Mouse (Mus musculus): ENCODE measurements around the gene Klrb1a. TPM values are rescaled to one million over a fixed set of nuclear protein-coding genes. Genes with fewer than 3 reads are reported as not detected.
A peak's percentile ranks its signal among the peaks of the same experiment; 100 is the strongest.

Klrb1a gene
- total RNA-seq, 4 experiments from 2014 or later = not detected

DNA sequence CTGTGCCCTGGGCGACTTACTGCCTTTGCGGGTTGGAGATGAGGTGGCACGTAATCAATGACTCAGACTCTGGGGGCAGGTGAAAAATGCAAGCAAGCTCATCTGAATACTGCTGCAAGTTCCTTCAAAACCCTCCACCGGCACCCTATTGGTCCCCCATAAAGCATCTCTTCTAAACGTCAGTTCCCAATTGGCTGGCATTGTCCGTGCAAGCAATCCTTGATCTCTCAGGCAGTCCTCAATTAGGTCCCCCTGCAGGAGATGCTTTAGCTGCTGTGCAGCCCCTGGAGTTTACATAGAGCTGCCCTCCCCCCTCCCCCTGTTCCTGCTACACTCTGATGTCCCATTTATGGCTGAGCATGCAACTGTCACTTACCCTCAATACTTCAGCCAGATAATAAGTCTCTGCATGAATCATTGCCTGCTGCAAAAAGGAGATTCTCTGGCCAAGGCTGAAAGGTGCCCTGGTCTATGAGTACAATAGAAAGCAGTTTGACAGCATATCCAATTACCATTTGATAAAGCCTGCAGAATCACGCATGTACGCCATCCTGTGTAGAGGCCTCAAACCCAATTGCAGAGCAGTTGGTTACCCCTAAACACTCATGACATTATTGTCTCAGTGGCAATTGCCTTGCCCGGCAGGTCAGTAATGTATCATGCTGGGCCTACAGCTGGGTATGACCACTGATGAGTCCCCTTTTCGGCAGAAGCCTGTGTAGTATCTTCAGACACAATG lies 20.7 kb downstream of the Klrb1a start:
- no peak for DNase-seq (ENCODE audit: low spot score in 2 of 2)

DNA sequence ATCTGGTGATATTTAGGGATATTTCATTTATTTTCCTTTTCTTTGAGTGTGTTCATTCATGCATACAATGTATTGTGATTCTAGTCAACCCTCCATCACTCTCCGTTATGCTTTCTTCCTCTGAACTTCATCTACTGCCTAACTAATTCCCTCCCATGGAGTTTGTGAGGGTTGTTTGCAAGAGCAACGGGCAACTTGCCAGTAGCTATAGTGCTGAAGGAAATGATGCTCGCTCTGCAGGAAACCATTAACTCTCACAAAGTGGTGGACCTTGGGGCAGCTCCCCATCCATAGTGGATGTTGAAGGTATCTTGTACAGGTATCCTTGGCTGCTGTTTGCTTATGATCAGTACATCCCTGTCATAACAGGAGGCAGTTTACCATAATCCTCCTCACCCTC lies 21.3 kb downstream of the Klrb1a start:
- no peak for DNase-seq (ENCODE audit: low spot score in 2 of 2)

DNA sequence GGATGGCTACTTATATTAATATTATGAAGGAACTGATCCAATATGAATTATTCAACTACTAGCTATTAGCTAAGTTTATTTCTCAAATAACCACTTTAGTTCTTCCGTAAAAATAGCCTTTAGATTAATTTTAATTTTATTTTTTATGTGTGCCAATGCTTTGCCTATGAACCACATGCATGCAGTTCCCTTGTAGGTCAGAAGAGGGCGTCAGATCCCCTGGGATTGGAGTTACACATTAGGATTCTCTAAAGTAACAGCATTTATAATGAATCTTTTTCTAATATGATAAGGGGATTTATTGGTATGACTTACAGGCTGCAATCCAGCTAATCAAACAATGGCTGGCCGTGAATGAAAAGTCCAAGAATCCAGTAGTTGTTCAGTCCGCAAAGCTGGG lies 23.8 kb downstream of the Klrb1a start:
- DNase-seq (ENCODE audit: low spot score in 2 of 2) = no peak

DNA sequence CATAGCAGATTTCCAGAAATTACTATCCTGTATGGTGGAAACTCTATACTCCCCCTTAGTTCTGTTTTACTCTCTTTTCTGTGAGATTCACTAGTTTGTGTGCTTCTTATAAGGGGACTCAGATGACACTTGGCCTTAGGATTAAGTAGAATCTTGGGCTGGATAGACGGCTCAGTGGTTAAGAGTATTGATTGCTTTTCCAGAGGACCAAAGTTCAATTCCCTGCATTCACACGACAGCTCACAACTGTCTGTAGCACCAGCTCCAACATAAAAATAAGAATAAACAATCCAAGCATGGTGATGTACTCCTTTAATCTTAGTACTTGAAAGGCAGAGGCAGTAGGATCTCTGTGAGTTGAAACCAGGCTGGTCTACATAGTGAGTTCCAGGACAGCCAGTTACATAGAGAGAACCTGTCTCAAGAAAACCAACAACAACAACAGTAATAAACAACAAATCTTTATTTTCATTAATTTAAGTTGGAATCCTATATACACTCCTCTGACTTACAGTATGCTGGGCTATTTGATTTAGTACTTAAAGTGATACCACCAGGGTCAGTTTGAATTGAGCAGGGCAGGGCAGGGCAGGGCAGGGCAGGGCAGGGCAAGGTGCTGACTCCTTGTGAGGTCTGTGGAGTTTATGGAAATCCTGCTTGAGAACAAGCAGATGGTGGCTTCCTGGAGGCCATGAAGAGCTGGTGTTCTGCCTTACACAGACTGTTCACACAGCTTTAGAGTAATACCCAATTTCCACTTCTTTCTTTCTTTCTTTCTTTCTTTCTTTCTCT lies 24.9 kb downstream of the Klrb1a start:
- DNase-seq (ENCODE audit: low spot score in 2 of 2) = no peak

DNA sequence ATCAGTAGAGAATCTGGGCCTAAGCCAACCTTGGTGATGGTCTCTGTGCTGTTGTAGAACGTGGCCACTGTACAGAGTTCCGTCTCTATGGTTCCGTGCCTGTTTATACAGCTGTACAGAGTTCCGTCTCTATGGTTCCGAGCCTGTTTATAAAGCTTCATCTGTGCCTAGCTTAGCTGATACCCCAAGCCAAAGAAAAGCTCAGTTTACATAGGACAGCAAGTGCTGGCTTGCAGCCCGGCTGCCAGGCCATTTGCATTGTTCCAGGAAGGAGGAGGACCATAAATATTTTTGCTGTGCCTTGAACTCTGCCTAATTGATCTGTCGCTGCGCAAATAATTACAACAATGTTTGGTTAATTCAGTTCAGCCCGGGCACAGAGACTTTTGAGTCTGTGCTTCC lies 26.2 kb downstream of the Klrb1a start:
- peak; percentile 50 to 63 for DNase-seq (ENCODE audit: low spot score in 2 of 2)

DNA sequence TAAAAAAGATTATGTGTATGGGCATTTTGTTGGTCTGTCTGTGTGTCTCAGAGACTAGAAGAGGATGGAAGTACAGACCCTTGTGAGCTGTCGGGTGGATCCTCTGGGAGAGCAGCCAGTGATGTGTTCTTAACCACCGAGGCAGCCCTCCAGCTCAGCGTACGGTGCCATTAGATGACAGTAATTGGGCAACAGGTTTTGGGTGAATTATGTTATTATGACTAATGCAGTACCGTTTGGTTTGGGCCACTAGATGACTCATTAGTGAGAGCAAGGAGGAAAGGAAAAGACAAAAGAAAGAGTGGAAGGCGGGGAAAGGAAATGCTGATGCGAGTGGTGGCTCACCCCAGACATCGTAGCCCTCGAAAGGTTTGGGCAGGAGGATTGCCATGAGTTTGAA lies 28.7 kb downstream of the Klrb1a start:
- no peak for DNase-seq (ENCODE audit: low spot score in 2 of 2)

DNA sequence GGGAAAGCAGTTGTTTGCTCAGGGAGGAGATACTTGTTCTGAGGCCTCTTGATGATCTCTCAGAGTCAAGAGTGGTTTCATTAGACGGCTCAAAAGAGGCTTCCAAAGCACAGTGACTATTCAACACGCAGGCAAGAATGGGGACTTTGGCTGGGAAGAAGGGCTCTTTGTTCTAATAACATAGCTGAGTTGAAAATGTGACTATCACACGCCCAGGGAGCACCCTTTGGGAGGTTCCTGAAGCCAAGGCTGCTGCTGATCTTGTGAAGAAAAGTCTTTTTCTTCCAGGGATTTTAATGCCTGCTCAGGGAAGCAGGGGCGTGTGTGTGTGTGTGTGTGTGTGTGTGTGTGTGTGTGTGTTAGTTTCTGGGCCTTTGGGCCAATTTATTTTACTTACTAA lies 33.9 kb downstream of the Klrb1a start:
- no peak for DNase-seq (ENCODE audit: low spot score in 2 of 2)

DNA sequence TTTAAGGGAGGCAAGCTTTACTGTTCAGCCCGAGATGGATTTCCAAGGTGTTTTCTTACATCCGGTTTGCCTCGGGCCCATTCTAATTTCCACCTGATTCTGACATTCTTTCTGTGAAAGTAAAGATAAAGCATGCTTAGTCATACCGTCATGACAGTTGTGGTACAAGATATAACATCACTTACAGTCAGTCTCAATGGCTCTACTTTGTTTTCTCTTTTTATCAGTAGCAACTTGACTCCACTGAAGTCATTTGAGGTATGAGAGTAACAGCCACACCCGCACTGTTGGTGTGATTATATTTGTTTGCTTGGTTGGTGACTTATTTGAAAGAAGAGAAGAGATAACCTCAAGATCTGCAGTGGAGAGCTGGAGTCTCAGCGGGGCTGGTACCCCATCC lies 35.7 kb downstream of the Klrb1a start:
- no peak for DNase-seq (ENCODE audit: low spot score in 2 of 2)

DNA sequence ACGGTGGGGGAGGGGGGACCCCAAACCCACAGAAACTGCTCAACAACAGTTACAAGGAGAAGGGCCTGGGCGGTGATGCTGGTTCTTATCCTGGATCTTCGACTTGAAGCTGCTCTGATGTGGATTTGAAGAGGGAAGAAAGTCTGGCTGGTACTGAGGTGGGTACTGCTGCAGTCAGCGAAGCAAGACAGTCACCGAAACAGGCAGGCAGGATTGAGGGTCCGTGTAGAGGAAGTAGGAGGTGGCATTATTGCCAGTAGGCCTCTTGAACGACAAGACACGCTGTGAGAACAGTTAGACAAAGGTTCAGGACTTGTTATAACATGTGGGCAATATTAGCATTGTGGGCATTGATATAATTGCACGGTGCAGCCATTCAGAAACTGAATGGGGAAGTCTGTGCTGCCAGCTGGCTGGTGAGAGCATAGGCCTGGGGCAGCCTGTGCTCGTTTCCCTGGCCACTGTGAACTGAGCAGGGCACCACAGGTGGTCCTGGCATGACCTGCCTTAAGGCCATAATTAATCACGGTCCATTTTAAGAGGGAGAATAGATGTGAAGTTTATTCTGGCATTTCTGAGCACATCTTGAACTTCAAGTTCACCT lies 37.6 kb downstream of the Klrb1a start:
- no peak for DNase-seq (ENCODE audit: low spot score in 2 of 2)

DNA sequence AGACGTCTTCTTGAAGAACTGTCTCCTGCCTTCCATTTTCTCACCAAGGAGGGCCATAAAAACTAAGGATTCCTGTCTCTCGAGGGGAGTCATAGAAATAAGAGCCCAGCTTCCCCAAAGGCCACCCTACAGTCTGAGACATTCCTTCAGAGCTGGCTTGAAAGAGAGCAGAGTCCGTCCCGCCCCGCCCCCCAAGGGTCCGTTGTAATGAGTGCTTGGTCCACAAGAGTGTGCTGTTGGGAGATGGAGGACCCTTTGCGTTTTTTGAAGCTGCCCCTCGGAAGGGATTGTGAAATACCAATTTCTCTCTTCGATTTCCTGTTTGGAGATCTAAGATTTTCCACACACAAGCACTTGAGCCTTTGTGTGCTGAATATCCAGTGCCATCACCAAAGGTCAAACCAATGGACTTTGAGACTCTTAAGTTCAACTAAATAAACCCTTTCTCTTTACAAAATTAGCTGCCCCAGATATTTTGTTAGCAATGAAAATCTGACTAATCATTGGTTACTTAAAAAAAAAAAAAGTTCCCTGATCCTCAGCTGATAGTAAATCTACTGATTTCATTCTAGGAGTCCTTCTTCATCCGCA lies 39.2 kb downstream of the Klrb1a start:
- no peak for DNase-seq (ENCODE audit: low spot score in 2 of 2)

DNA sequence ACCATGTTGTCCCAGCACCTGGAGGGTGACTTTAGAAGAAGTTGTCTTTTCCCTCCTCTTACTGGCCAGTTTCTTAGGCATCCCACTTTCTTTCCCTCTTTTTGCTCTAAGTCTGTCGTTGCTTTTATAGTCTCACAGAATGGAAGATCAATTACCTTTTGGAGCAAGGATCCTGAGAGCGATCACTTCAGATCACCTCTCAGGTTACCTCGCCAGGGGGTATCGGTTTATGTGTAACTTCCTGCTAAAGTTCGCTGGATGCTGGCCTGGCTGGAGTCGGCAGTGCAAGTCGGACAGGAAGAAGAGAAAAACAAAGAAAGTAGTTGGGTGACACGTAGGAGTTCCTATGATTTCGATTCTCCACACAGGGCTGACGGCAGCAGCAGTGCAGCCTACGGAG lies 41.8 kb downstream of the Klrb1a start, which contains the start of gene A2ml1:
TSS of gene A2ml1 (minus strand) at position 101 of the 400 bp plus-strand sequence.
- no peak for DNase-seq (ENCODE audit: low spot score in 2 of 2)

DNA sequence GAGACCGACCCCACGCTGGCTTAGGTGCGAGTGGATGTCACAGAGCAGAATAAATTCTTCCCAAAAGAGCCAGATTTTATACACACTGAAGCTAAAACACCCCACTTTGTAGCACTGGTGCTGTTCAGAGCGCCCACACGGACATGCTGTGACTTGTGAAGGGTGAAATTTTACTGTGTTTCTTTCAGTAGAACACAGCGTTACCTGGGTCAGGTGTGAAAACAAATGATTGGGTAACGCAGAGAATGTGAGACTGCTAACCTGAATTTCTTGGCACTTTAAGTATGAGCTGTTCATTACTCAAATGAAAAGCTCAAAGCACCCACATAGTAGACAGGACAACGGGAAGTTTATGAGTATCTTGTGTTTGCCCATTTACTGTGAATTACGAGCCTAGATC lies 46.0 kb downstream of the Klrb1a start:
- no peak for DNase-seq (ENCODE audit: low spot score in 2 of 2)

DNA sequence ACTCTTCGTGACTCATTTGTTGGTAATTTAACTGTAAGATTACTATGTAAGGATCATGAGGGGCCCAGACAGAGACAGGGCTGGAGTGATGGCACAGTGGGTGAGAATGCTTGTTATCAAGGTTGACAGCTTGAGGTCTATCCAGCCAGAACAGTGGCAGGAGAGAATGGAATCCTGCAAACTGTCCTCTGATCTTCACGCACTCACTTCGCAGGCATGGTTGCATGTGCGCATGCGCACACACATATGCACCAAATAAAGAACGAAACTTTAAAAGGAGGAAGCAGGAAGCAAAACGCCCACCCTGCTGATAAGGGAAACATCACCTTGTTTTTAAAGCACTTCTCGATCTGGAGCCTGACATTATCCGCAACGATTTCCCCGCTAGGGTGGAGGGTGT lies 56.7 kb downstream of the Klrb1a start:
- no peak for DNase-seq (ENCODE audit: low spot score in 2 of 2)

Other genes with a start within 250 kb of the Klrb1a start
- 1 to 10 TPM; 1.7 to 3.3 (median 2.5) TPM for gene Tex52, start 248.1 kb downstream of the Klrb1a start, total RNA-seq (2022)
- gene Gm44596, start 248.0 kb downstream of the Klrb1a start, total RNA-seq (2022) = not detected
- 10 to 100 TPM; 16.0 to 19.6 (median 17.5) TPM for gene Nrip2, start 224.2 kb downstream of the Klrb1a start, total RNA-seq (2022)
- 10 to 100 TPM; 27.9 to 35.5 (median 29.1) TPM for gene Itfg2, start 198.6 kb downstream of the Klrb1a start, total RNA-seq (2022)
- gene Fkbp4, start 184.9 kb downstream of the Klrb1a start, total RNA-seq (2022) = 100 to 1,000 TPM; 101 to 133 (median 115) TPM
- not detected for gene Pzp, start 96.8 kb downstream of the Klrb1a start, total RNA-seq (2022)
- 10 to 100 TPM in 2 of 4 experiments, 1 to 10 TPM in 2; 7.2 to 13.6 (median 10.1) TPM for gene A2ml1, start 41.9 kb downstream of the Klrb1a start, total RNA-seq (2022)
- not detected for gene Clec2h, start 38.9 kb upstream of the Klrb1a start, total RNA-seq (2022)
- gene Klrb1, start 99.5 kb upstream of the Klrb1a start, total RNA-seq (2022) = under 1 TPM in 2 of 4 experiments, not detected in 2; 0.52 to 0.66 TPM
- under 1 TPM in 2 of 4 experiments, not detected in 2; 0.12 to 0.25 TPM for gene Klrb1c, start 165.7 kb upstream of the Klrb1a start, total RNA-seq (2022)
- 1 to 10 TPM in 1 of 4 experiments, not detected in 3; 1.1 TPM for gene Gm44511, start 202.8 kb upstream of the Klrb1a start, total RNA-seq (2022)
- gene Klrb1b, start 202.8 kb upstream of the Klrb1a start, total RNA-seq (2022) = 1 to 10 TPM in 1 of 4 experiments, under 1 TPM in 1, not detected in 2; 0.40 to 1.3 TPM